Mouse (Mus musculus) spleen, postnatal 14 days (tissue): ENCODE measurements around the gene Fez1.

Source experiments
- DNase-seq, 2 experiments: peaks; one replicate each; pipeline ENCODE4 v3.0.0; 2021 to 2022; ENCODE audit warnings: low spot score in 2 of 2

The Fez1 gene

DNA sequence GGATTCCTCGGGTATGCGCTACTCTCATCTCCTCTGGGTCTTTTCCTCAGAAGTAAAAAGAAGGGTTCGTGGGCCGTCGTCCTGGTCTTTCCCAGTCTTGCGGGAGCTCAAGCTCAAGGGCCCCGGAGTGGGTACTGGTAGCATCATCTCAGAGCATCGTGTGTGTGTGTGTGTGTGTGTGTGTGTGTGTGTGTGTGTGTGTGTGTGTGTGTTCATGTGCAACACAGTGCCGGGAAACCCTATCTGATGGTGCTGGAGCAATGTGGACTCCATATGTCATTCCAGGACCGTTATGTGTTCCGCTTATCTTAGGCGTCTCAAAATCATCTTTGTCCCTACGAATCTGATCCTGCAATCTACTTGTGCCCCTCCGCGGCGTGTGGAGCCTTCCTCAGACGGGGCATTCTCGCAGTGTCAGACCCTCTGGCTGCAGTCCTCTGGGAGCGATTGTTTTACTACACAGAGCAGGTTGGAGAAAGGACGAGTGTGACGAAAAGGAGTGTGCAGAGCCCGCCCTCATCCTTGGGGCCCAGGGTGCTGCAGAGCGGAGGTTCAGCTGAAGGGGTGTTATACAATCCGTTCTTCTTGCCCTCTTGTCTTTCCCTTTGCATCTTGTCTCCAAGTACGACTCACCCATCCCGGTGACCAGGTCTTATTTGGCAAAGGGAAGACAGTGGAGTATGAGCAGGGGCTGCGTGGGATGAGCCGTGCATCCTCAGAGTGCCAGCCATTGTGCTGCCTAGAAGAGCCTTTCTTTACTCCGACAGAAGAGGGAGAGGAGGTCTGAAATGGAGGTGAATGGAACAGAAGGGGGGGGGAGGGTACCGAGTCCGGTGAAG is 11.6 kb downstream of the Fez1 start:
- no peak for DNase-seq

GRCm38 (mm10) chr9:36833914-36834313 is 12.2 kb downstream of the Fez1 start:
- DNase-seq: no peak

GRCm38 (mm10) chr9:36846346-36846745 is 24.7 kb downstream of the Fez1 start:
- no peak for DNase-seq

DNA sequence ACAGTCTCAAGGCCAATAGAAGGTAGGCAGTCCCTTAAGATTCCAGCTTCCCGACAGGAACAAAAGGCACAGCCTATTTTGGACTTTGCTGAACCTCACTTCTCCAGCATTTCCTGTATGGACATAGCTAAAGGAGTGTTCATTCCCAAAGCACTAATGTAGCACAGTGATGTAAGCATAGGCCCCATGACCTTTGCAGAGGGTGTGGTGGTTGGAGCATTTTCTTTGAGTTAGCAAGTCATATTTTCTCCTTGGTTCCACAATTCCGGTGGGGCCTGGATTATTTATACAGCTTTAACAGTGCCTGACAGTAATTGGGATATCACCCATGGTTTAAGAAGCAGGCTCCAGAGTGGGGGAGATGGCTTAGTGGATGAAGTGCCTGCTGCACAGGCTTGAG is 27.0 kb downstream of the Fez1 start:
- no peak for DNase-seq

DNA sequence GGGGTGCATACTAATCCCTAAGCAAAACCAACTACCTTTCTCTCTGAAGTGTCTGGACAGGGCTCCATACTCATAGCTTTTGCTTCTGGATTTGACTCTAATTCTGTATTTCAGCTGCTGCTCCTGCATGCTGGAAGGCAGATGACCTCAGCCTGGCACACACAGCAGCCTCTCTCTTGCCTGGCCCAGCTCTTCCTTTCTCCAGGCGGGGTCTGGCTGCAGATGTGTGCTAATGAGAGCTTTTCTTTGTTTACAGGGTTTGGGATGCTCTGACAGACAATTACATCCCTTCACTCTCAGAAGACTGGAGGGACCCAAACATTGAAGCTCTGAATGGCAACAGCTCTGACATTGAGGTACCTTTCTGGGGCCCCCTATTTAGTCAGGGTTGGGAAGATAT is 28.4 kb downstream of the Fez1 start:
- DNase-seq: no peak

DNA sequence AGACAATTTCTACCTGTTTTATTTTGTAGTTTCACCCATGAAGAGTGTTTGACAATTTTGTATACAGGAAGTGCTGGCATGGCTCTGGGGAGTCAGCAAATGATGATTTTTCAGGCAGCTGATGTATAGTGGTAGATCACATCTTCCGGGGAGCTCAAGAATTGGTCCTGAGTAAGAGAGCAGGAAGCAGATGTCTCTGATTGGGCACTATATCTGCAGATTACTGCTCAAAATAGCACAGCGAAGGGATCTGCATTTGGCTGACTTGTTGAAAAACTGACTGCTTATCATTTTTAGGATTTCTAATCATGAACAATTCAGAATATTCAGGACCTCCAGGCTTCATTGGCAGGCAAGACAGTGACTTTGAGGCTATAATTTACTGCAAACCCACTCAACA is 30.5 kb downstream of the Fez1 start:
- no peak for DNase-seq

DNA sequence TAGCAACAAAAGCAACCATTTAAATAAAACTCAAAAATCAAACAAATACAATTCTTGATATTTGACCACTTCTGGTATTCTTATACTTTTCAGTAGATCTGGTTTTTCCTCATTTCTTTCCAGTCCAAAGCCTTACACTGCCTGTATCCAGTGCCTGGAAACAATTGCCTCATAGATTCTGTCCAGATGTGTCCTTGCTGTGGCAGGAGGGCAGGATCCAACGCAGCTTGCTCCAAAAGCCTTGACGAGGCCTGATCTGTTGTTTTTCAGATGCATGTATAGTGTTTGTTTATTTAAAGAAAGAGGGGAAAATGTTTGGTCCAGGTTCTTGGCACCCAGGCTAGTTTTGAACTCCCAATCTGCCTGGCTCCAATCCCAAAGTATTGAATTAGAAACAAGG is 34.7 kb downstream of the Fez1 start:
- DNase-seq: no peak

GRCm38 (mm10) chr9:36857476-36858117 is 35.9 kb downstream of the Fez1 start:
- no peak for DNase-seq

DNA sequence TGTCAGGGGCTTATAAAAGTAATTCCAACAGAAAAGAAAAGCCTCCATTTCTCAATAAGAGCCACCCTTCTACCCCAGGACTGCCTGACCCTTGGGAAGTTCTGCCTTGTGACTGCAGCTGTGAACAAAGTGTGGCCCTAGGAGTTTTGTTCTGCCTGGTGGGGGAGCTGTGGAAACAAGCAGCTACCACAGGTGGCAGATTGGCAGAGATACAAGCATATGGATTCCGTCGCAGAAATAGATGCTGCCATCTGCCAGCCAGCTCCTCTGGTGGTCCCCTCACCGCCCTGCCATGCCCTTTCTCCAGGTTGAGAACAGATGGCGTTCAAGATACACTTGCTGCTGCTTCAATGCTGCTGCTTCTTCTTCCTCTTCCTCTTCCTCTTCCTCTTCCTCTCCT is 37.0 kb downstream of the Fez1 start:
- no peak for DNase-seq

DNA sequence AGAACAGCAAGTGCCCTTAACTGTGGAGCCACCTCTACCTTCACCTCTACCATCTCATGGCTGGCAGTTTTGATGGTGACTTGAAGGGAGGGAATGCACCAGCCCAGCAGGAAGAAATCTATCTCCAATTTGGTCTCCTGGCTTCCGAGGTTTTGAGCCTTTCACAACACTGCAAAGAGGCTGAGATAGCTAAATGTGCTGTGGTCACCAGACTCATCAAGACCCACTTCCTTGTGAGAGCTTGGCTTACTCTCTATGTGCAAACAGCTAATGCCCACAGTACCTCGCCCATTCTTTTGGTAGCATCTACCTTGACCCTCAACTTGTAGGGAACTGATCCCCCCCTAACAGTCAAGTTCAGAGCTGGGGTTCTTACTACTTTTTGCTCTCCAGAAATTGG is 40.9 kb downstream of the Fez1 start:
- no peak for DNase-seq

DNA sequence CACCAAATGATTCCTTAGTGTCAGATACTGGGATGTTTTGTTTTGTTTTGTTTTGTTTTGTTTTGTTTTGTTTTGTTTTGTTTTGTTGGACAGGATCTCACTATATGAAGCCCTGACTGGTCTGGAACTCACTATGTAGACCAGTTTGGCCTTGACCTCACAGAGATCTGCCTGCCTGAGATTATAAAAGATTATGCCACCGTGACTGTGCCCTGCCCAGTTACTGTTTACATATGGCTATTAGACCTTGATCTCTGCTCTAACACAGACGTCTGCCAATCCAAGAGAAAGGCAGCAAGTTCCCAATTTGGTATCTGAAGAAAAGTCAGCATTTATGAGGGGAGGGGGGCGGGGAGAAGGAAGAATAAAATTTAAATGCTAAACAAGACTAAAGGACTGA is 42.0 kb downstream of the Fez1 start:
- no peak for DNase-seq

- no peak for DNase-seq
Measured at GRCm38 (mm10) chr9:36864862-36865813, 43.5 kb downstream of the Fez1 start.

GRCm38 (mm10) chr9:36868662-36869061 is 47.0 kb downstream of the Fez1 start:
- no peak for DNase-seq

DNA sequence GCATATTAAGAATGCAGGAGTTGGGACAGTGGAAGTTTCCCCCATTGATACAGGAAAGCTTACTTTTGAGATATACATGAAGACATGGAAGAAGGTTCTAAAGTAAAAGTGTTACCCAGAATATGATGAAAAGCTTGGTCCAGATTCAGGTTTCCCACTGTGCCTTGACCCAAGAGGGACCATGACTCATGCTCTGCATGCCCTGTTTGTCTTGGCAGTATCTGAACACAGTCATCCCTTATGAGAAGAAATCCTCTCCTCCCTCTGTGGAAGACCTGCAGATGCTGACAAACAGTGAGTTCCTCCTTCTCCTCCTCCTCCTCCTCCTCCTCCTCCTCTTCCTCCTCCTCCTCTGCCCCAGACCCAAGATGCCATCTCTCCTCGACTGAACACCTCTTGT is 48.6 kb downstream of the Fez1 start:
- DNase-seq: no peak

DNA sequence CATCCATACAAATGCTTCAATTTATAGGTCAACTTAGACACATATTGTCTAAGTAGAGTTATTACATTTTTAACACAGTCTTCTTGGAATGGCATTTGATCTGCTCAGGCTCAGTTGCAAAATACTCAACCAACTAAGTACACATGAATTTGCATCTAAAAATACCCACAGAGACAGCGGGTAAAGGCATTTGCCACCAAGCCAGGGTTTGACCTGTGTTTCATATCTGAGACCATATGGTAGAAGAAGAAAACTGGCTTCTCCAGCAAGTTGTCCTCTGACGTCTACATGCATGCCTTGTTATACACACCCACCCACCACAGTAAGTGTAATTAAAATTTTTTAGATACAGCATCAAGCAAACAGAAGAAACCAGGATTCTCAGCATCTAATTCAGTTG is 52.1 kb downstream of the Fez1 start:
- no peak for DNase-seq

DNA sequence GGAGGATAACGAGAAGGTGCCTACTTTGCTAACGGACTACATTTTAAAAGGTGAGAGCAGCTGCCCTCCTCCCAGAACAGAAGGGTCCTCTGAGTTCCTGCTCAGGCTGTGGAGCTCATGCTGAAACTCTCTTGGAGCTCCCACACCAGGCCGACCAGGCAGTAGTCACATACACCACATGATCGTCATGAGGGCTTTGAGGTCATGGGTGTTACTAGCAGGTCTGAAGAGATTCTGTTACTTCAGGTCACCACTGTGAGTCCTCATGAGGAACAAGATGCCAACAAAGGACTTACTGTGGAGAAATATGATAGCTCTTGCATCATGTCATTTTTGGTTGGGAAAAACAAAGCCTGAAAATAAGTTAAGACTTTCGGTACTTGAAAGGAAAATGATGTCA is 54.6 kb downstream of the Fez1 start:
- no peak for DNase-seq

DNA sequence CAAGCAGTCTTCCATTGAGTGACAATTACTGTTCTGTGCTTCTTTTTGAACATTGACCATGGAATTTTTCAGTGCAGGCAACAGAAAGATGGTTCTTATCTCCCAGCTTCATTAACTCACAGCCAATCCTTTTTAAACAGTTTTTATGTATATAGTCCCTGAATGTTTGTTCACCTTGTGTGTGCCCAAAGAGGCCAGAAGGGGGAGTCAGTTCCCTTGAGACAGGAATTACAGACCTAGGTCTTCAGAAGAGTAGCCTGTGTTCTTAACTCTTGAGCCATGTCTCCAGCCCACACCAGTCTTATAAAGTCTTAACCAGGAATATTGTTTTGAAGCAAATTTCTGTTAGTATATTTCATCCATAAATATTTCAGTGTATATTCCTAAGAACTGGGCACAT is 55.1 kb downstream of the Fez1 start:
- DNase-seq: no peak

- no peak for DNase-seq
Measured at GRCm38 (mm10) chr9:36881615-36882014, 60.0 kb downstream of the Fez1 start.

GRCm38 (mm10) chr9:36882034-36882745 is 60.5 kb downstream of the Fez1 start:
- DNase-seq: no peak

DNA sequence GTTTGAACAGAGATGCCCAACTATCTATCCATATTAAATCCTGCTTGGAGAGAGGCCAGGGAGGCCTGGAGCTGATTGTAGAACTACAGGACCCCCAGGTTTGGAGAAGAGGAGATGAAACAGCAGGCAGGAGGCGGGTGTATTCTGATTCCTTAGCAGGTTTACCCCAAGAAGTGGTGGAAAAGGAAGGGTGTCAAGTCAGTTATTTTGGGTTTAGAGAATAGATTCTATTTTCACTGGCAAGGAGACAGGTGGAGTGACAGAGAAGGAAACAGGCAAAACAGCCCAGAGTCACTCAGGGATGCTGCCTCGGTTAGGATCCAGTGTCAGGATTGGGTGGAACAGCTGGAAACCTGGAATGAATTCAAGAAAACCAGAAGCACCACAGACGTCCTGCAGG is 61.9 kb downstream of the Fez1 start:
- no peak for DNase-seq

DNA sequence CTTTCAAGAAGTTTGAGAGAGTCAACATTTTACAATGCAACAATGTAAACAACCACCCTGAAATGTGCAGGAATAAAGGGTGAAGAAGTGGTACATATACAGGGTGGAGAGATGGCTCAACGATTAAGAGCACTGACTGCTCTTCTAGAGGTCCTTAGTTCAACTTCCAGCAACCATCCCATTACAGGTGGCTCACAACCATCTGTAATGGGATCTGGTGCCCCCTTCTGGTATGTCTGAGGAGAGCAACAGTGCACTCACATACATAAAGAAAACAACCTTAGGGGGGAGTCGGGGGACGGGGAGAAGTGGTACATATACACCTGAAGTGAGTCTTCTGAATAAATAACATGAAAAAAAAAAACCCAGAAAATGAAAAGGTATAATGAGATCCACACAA is 63.6 kb downstream of the Fez1 start:
- no peak for DNase-seq

DNA sequence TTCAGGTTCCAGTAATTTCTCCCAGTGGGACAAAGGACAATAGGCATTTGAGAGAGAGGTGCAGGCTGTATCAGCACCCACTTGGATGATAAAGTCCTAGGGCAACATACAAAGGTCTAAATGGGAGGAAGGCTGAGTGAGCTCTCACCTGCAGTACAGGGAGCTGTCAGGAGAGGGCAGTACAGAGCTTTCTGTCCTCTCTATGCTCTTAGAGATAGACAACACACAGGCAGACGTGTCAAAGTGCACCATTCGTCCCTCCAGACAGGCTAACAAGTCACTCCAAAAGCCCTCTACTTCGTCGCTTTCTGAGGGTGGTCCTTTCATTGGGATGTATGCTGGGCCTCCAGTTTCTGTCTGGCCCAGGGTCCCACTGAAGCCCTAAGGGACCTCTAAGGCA is 68.9 kb downstream of the Fez1 start:
- peak in 1 of 2 experiments; percentile 8 for DNase-seq
